Mouse (Mus musculus): ENCODE measurements around the gene St6galnac1. TPM values are rescaled to one million over a fixed set of nuclear protein-coding genes. Genes with fewer than 3 reads are reported as not detected.

Gene St6galnac1
- polyA plus RNA-seq, 1 experiment from 2014 or later, result not detected

GRCm38 (mm10) chr11:116806136-116807071 is 31.1 kb upstream of the St6galnac1 start:
- H3K4me1 ChIP-seq, result peaks cover 8% of the 10 kb centered on the region
- no peak overlapping the region for H3K27ac ChIP-seq
- WGBS (ENCODE audit: insufficient replicate concordance), result 76% methylated on average over 15 of the region's 15 CpGs
- no peaks in the 10 kb centered on the region for H3K9me3 ChIP-seq (replicated peaks)
- peaks cover 21% of the 10 kb centered on the region for H3K27me3 ChIP-seq (replicated peaks)
- H3K4me3 ChIP-seq, result no peak overlapping the region
- H3K36me3 ChIP-seq, result no peaks in the 10 kb centered on the region
- no peak overlapping the region for H3K9ac ChIP-seq
- no peak overlapping the region for H3K4me2 ChIP-seq
- ATAC-seq, result no peak

GRCm38 (mm10) chr11:116802709-116803108 is 27.4 kb upstream of the St6galnac1 start:
- no peaks in the 10 kb centered on the region for H3K9me3 ChIP-seq (replicated peaks)
- 71% methylated on average over 5 of the region's 5 CpGs for WGBS (ENCODE audit: insufficient replicate concordance)
- no peak overlapping the region for H3K27ac ChIP-seq
- ATAC-seq, result no peak
- H3K27me3 ChIP-seq (replicated peaks), result 0 out of 2 replicates have a peak, but pooled peaks cover 3% of the 10 kb centered on the region
- no peaks in the 10 kb centered on the region for H3K36me3 ChIP-seq
- H3K4me3 ChIP-seq, result no peak overlapping the region
- no peaks in the 10 kb centered on the region for H3K4me1 ChIP-seq
- H3K9ac ChIP-seq, result no peak overlapping the region
- H3K4me2 ChIP-seq, result no peak overlapping the region

GRCm38 (mm10) chr11:116801106-116801505 is 25.8 kb upstream of the St6galnac1 start:
- H3K9me3 ChIP-seq (replicated peaks), result no peaks in the 10 kb centered on the region
- ATAC-seq, result no peak
- 0 out of 2 replicates have a peak, but pooled peaks cover 3% of the 10 kb centered on the region for H3K27me3 ChIP-seq (replicated peaks)
- H3K4me1 ChIP-seq, result no peaks in the 10 kb centered on the region
- no peak overlapping the region for H3K4me3 ChIP-seq
- no peak overlapping the region for H3K27ac ChIP-seq
- WGBS (ENCODE audit: insufficient replicate concordance), result 67% methylated on average over 5 of the region's 5 CpGs
- no peak overlapping the region for H3K9ac ChIP-seq
- no peaks in the 10 kb centered on the region for H3K36me3 ChIP-seq
- no peak overlapping the region for H3K4me2 ChIP-seq

GRCm38 (mm10) chr11:116799364-116799763 is 24.1 kb upstream of the St6galnac1 start:
- Histone ChIP-seq H3K27me3 (replicated peaks) (0 out of 2 replicates have a peak, but pooled peaks cover 3% of the 10 kb centered on the region), H3K9ac (no peak overlapping the region), H3K36me3 (no peaks in the 10 kb centered on the region), H3K9me3 (replicated peaks) (no peaks in the 10 kb centered on the region), H3K4me1 (no peaks in the 10 kb centered on the region), H3K4me2 (no peak overlapping the region), H3K4me3 (no peak overlapping the region), H3K27ac (no peak overlapping the region)
- ATAC-seq, result no peak
- 75% methylated on average over 5 of the region's 5 CpGs for WGBS (ENCODE audit: insufficient replicate concordance)

GRCm38 (mm10) chr11:116784221-116784620 is 8.9 kb upstream of the St6galnac1 start:
- WGBS (ENCODE audit: insufficient replicate concordance), result 73% methylated on average over 10 of the region's 10 CpGs
- Histone ChIP-seq H3K9ac (no peak overlapping the region), H3K27me3 (replicated peaks) (no peaks in the 10 kb centered on the region), H3K36me3 (no peaks in the 10 kb centered on the region), H3K4me3 (no peak overlapping the region), H3K4me2 (no peak overlapping the region), H3K27ac (no peak overlapping the region), H3K4me1 (peaks cover 9% of the 10 kb centered on the region), H3K9me3 (replicated peaks) (no peaks in the 10 kb centered on the region)
- no peak for ATAC-seq

- H3K4me1 ChIP-seq, result peaks cover 9% of the 10 kb centered on the region
- H3K4me3 ChIP-seq, result peak overlapping the region; percentile 20
- WGBS (ENCODE audit: insufficient replicate concordance), result 28% methylated on average over 9 of the region's 9 CpGs
- no peaks in the 10 kb centered on the region for H3K9me3 ChIP-seq (replicated peaks)
- no peaks in the 10 kb centered on the region for H3K36me3 ChIP-seq
- H3K9ac ChIP-seq, result no peak overlapping the region
- peak overlapping the region; percentile 37 for H3K4me2 ChIP-seq
- H3K27ac ChIP-seq, result no peak overlapping the region
- ATAC-seq, result peak; percentile 87
- no peaks in the 10 kb centered on the region for H3K27me3 ChIP-seq (replicated peaks)
Measured at GRCm38 (mm10) chr11:116782737-116783145, 7.4 kb upstream of the St6galnac1 start.

- Histone ChIP-seq H3K9ac (no peak overlapping the region), H3K4me1 (no peaks in the 10 kb centered on the region), H3K27ac (no peak overlapping the region), H3K36me3 (no peaks in the 10 kb centered on the region), H3K9me3 (replicated peaks) (no peaks in the 10 kb centered on the region), H3K4me3 (no peak overlapping the region), H3K4me2 (no peak overlapping the region), H3K27me3 (replicated peaks) (no peaks in the 10 kb centered on the region)
- no peak for ATAC-seq
- 34% methylated on average over 2 of the region's 2 CpGs for WGBS (ENCODE audit: insufficient replicate concordance)
Measured at GRCm38 (mm10) chr11:116773205-116773604, 2.1 kb downstream of the St6galnac1 start.

GRCm38 (mm10) chr11:116769873-116770272 is 5.4 kb downstream of the St6galnac1 start:
- Histone ChIP-seq H3K36me3 (no peaks in the 10 kb centered on the region), H3K9ac (no peak overlapping the region), H3K27ac (no peak overlapping the region), H3K4me3 (no peak overlapping the region), H3K4me2 (no peak overlapping the region), H3K9me3 (replicated peaks) (no peaks in the 10 kb centered on the region), H3K27me3 (replicated peaks) (no peaks in the 10 kb centered on the region), H3K4me1 (no peaks in the 10 kb centered on the region)
- ATAC-seq, result no peak
- 76% methylated on average over 5 of the region's 5 CpGs for WGBS (ENCODE audit: insufficient replicate concordance)

- H3K27me3 ChIP-seq (replicated peaks), result no peaks in the 10 kb centered on the region
- H3K36me3 ChIP-seq, result no peaks in the 10 kb centered on the region
- no peak for ATAC-seq
- no peaks in the 10 kb centered on the region for H3K9me3 ChIP-seq (replicated peaks)
- no peak overlapping the region for H3K4me3 ChIP-seq
- no peaks in the 10 kb centered on the region for H3K4me1 ChIP-seq
- WGBS (ENCODE audit: insufficient replicate concordance), result 69% methylated on average over 2 of the region's 2 CpGs
- no peak overlapping the region for H3K27ac ChIP-seq
- H3K4me2 ChIP-seq, result no peak overlapping the region
- H3K9ac ChIP-seq, result no peak overlapping the region
Measured at GRCm38 (mm10) chr11:116764946-116765345, 10.4 kb downstream of the St6galnac1 start.

GRCm38 (mm10) chr11:116764346-116764745 is 11.0 kb downstream of the St6galnac1 start:
- H3K27me3 ChIP-seq (replicated peaks), result no peaks in the 10 kb centered on the region
- H3K36me3 ChIP-seq, result no peaks in the 10 kb centered on the region
- no peak overlapping the region for H3K27ac ChIP-seq
- H3K4me2 ChIP-seq, result no peak overlapping the region
- no peak overlapping the region for H3K9ac ChIP-seq
- H3K9me3 ChIP-seq (replicated peaks), result no peaks in the 10 kb centered on the region
- no peak for ATAC-seq
- no peaks in the 10 kb centered on the region for H3K4me1 ChIP-seq
- 75% methylated on average over 7 of the region's 7 CpGs for WGBS (ENCODE audit: insufficient replicate concordance)
- no peak overlapping the region for H3K4me3 ChIP-seq

GRCm38 (mm10) chr11:116755191-116755590 is 20.1 kb downstream of the St6galnac1 start:
- H3K9me3 ChIP-seq (replicated peaks), result no peaks in the 10 kb centered on the region
- no peak overlapping the region for H3K4me2 ChIP-seq
- no peak for ATAC-seq
- no peaks in the 10 kb centered on the region for H3K4me1 ChIP-seq
- H3K36me3 ChIP-seq, result no peaks in the 10 kb centered on the region
- H3K9ac ChIP-seq, result no peak overlapping the region
- H3K27ac ChIP-seq, result no peak overlapping the region
- no peak overlapping the region for H3K4me3 ChIP-seq
- H3K27me3 ChIP-seq (replicated peaks), result no peaks in the 10 kb centered on the region
- WGBS (ENCODE audit: insufficient replicate concordance), result 61% methylated on average over 4 of the region's 4 CpGs

GRCm38 (mm10) chr11:116753674-116754470 is 21.4 kb downstream of the St6galnac1 start:
- no peak for ATAC-seq
- Histone ChIP-seq H3K27ac (no peak overlapping the region), H3K36me3 (no peaks in the 10 kb centered on the region), H3K4me2 (no peak overlapping the region), H3K4me3 (no peak overlapping the region), H3K9me3 (replicated peaks) (no peaks in the 10 kb centered on the region), H3K27me3 (replicated peaks) (no peaks in the 10 kb centered on the region), H3K4me1 (no peaks in the 10 kb centered on the region), H3K9ac (no peak overlapping the region)
- 60% methylated on average over 5 of the region's 5 CpGs for WGBS (ENCODE audit: insufficient replicate concordance)

Data from liver, embryonic 12.5 days (tissue).